Mouse (Mus musculus) kidney, postnatal 0 days (tissue): ENCODE measurements at regions not wholly inside any gene's neighbourhood (a gene's known extent, or its start where the extent isn't known, plus 50 kb on each side); places are given as distances from the start of the nearest gene placed in this dataset.

Experiments used
- ATAC-seq: fragments of 200-750 bp; cut with Nextera tagmentation; replicated peaks from 2 replicates; pipeline ENCODE4 v1.8.0; 2017; ENCODE audit warnings: low read depth, moderate number of reproducible peaks, moderate TSS enrichment, moderate library complexity; ENCODE audit not compliant: low FRiP score
- DNase-seq: peaks from one replicate; pipeline ENCODE4 v3.0.0-alpha.2; 2016; ENCODE audit warnings: low spot score
- H3K27ac ChIP-seq: fragments of 300-500 bp; sonication (generic); 2 replicates; pipeline ENCODE4 v1.5.1; 2014; ENCODE audit warnings: mild to moderate bottlenecking
- H3K27me3 ChIP-seq: fragments of 300-500 bp; sonication (generic); 2 replicates; pipeline ENCODE4 v1.6.1; 2014; ENCODE audit warnings: low read length, mixed read lengths; ENCODE audit not compliant: insufficient read depth
- H3K36me3 ChIP-seq: fragments of 300-500 bp; sonication (generic); 2 replicates; pipeline ENCODE4 v1.6.1; 2014; ENCODE audit warnings: low read length, mixed read lengths; ENCODE audit not compliant: insufficient read depth
- H3K4me1 ChIP-seq: fragments of 300-500 bp; sonication (generic); replicated peaks from 2 replicates; pipeline ENCODE4 v1.6.1; 2014; ENCODE audit warnings: antibody characterized with exemption, low read length, mixed read lengths; ENCODE audit not compliant: insufficient read depth
- H3K4me2 ChIP-seq: fragments of 300-500 bp; sonication (generic); 2 replicates; pipeline ENCODE4 v1.6.1; 2014; ENCODE audit warnings: mild to moderate bottlenecking, low read length, moderate library complexity, mixed read lengths
- H3K4me3 ChIP-seq: fragments of 300-500 bp; sonication (generic); replicated peaks from 2 replicates; pipeline ENCODE4 v1.5.1; 2014; ENCODE audit warnings: low read depth, low read length
- H3K9ac ChIP-seq: fragments of 300-500 bp; sonication (generic); 2 replicates; pipeline ENCODE4 v1.6.1; 2014; ENCODE audit warnings: low read depth, low read length
- H3K9me3 ChIP-seq: fragments of 300-500 bp; sonication (generic); replicated peaks from 2 replicates; pipeline ENCODE4 v1.6.1; 2016; ENCODE audit warnings: low read length, inconsistent platforms, mixed read lengths
- CTCF ChIP-seq: IDR thresholded peaks from 2 replicates; pipeline ENCODE4 v1.5.1; 2016; ENCODE audit warnings: antibody characterized with exemption, low read depth, mild to moderate bottlenecking, moderate library complexity
- WGBS: fragments of 180-500 bp; shearing (Covaris S2); extraction: QIAGEN DNeasy Blood & Tissue Kit; methylation state at CpG from one replicate; pipeline ENCODE4 v1.1.7; 2014; 5-methylcytosine and 5-hydroxymethylcytosine counted together

DNA sequence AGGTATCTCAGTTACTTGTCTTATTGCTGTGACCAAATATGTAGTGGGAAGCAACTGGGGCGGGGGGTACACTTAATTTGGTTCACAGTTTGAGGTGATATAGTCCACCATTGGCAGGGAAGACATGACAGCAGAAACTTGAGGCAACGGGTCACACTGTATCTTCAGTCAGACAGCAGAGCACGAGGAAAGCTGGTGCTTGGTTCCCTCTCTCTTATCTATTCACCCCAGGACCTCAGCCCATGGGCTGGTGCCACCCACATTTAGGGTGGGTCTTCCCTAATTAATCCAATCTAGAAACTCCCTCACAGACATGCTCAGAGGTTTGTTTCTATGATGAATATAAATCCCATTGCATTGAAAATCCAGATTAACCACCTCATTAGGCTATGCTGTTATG lies 56.5 kb downstream of the Otud1 start:
- Histone ChIP-seq H3K9ac (no peak overlapping the region), H3K4me1 (no peaks in the 10 kb centered on the region), H3K27me3 (no peaks in the 10 kb centered on the region), H3K4me2 (no peak overlapping the region), H3K4me3 (no peak overlapping the region), H3K36me3 (no peaks in the 10 kb centered on the region), H3K9me3 (no peaks in the 10 kb centered on the region), H3K27ac (no peak overlapping the region)
- no peak for ATAC-seq
- WGBS: 72% methylated on average over 3 of the region's 3 CpGs
- no peak for TF ChIP-seq CTCF
- DNase-seq: no peak

DNA sequence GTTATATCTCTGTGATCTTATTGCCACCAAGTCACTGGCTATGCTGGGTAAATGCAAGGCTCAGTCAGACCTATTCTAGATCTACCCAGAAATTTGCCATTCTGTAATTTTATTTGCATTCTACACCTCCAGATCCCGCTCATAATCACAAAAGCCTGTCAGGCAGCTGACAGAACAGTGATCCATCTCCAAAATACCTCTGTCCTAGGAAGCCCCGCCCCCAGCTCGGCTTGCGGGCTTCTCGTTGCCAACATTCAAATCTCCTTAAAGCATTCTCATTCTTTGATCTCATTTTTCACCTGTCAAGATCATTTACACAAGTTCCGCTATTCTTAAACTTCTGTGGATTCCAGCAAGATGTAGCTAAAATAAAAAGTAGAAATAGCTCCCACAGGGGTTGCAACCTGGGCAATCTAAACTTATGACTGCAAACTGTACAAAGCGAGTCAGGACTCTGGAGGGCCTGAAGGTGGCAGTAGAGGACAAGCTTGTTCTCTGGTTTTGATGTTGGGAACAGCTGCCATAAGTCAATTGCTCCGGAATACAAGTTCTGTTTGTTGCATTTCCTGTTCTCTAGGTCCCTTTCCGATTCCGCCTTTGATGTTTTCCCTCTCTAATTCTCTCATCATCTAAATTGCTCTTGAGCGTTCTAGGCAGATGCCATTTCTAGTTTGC lies 58.1 kb downstream of the Otud1 start:
- ATAC-seq (peak; percentile 75; the same call in 1 of the 2 replicates), DNase-seq (peak; percentile 97)
- no peaks in the 10 kb centered on the region for H3K9me3 ChIP-seq
- H3K27ac ChIP-seq: no peak overlapping the region
- 13% methylated on average over 11 of the region's 11 CpGs for WGBS
- H3K4me2 ChIP-seq: peak overlapping the region; percentile 49
- peak; percentile 95 for TF ChIP-seq CTCF
- H3K27me3 ChIP-seq: no peaks in the 10 kb centered on the region
- no peaks in the 10 kb centered on the region for H3K36me3 ChIP-seq
- no peaks in the 10 kb centered on the region for H3K4me1 ChIP-seq
- H3K9ac ChIP-seq: no peak overlapping the region
- no peak overlapping the region for H3K4me3 ChIP-seq

DNA sequence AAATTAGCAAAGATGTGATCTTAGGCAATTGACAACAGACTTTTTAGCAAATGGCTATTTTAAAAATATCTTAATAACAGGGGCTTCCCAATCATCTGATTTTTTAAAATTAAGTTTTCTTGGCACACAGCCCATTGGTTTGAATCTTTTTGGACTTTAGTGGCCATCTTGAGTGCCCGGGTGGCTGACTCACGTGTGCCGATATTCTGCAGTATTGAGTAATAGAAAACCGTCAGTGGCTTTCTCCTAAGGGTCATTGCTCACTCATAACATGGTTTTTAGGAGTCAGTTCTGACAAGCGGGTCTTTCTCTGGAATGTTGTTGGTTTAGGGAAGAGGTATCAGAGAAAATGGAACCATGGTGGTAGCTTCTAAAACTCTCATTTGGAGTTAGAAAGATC lies 58.8 kb downstream of the Otud1 start:
- ATAC-seq (no peak), DNase-seq (no peak)
- H3K9me3 ChIP-seq: no peaks in the 10 kb centered on the region
- no peaks in the 10 kb centered on the region for H3K4me1 ChIP-seq
- no peak overlapping the region for H3K4me2 ChIP-seq
- WGBS: 82% methylated on average over 5 of the region's 5 CpGs
- H3K9ac ChIP-seq: no peak overlapping the region
- TF ChIP-seq CTCF: no peak
- H3K27ac ChIP-seq: no peak overlapping the region
- H3K27me3 ChIP-seq: no peaks in the 10 kb centered on the region
- no peak overlapping the region for H3K4me3 ChIP-seq
- H3K36me3 ChIP-seq: no peaks in the 10 kb centered on the region

DNA sequence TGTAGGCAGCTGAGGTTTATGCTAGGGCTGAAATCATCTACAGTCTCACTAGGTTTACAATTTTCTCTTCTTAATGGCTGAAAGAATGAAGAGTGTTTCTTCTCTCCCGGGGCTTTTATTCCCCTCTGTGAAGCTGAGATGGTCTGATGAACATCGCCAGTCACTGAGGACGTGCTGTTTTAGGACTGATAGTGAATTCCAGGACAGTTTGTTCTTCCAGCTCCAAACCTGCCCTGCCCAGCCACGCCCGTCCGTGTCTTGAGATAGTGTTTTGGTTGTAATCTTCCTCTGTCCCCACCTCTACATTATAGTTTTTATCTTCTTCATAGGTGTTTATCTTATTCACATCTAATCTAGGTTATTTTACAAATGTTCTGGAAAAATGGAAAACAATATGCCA lies 68.5 kb downstream of the Otud1 start:
- Histone ChIP-seq H3K9ac (no peak overlapping the region), H3K4me3 (no peak overlapping the region), H3K4me1 (no peaks in the 10 kb centered on the region), H3K9me3 (no peaks in the 10 kb centered on the region), H3K36me3 (no peaks in the 10 kb centered on the region), H3K4me2 (no peak overlapping the region), H3K27me3 (no peaks in the 10 kb centered on the region), H3K27ac (no peak overlapping the region)
- no peak for TF ChIP-seq CTCF
- ATAC-seq (no peak), DNase-seq (no peak)
- 89% methylated on average over 6 of the region's 6 CpGs for WGBS

DNA sequence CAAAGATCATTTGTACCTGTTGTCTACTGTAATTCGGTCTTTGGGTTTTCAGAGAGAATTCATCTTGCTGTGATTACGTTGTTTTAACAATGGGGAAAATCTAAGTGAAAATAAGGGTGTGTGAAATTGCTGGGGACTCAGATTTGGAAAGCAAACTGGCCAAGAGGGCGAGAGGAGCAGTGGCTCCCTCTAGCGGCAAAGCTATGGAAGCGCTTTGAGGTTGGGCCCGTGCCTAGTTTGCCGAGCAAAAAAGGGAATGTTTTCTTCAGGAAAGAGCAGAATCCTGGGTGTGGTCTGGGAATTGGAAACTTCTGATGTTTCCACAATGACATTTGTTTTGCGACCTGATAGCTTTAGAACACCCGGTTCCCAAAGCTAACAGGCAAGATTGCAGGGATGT lies 69.4 kb downstream of the Otud1 start:
- ATAC-seq (no peak), DNase-seq (peak; percentile 41)
- Histone ChIP-seq H3K4me3 (no peak overlapping the region), H3K27me3 (no peaks in the 10 kb centered on the region), H3K36me3 (no peaks in the 10 kb centered on the region), H3K9me3 (no peaks in the 10 kb centered on the region), H3K27ac (no peak overlapping the region), H3K4me1 (no peaks in the 10 kb centered on the region), H3K9ac (no peak overlapping the region), H3K4me2 (no peak overlapping the region)
- TF ChIP-seq CTCF: peak; percentile 84
- WGBS: 22% methylated on average over 9 of the region's 9 CpGs

DNA sequence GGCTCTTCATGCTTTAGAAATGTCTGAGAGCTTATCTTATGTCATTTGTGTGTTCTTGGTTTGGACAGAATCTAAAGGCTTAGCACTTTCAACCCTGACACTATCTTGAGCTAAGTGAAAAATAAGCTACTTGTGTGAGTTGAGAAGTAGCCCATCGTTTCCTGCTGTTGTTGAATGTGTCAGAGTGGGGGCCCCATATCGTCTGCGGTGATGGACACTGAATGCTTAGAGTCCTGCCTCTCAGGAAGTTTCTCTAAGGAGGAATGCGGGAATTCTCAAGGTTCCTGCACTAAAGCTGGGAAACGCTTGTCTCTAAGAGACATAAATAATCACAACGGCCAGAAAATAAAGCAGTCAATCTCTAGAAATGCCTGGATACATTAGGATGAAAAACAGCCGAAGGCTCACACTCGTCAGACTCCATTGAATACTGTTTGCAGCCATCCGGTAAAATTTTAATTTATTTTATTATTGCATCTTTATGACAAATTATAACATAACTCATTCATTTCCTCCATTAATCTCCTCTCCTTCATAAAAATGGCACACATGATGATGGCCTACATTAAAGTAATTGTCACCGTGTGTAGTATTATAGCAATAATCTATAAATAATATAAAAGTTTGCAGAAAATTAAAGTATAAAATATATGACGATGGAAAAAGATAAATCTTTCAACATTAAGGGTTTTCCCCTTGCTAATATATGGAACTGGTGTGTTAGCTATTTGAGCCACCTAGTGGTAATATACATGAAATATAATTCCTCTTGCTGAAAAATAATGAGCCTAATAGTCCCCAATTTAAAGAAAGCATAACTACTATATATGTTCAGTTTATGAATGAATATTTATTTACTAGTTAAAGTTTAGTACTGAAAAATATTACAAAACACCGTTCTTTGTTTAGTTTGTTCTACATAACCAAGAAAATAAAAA lies 75.6 kb downstream of the Otud1 start:
- no peak overlapping the region for H3K27ac ChIP-seq
- H3K27me3 ChIP-seq: no peaks in the 10 kb centered on the region
- H3K4me2 ChIP-seq: no peak overlapping the region
- peak; percentile 88 for DNase-seq
- 25% methylated on average over 12 of the region's 12 CpGs for WGBS
- no peaks in the 10 kb centered on the region for H3K4me1 ChIP-seq
- ATAC-seq: peak; percentile 40; the same call in 1 of the 2 replicates
- no peaks in the 10 kb centered on the region for H3K9me3 ChIP-seq
- no peaks in the 10 kb centered on the region for H3K36me3 ChIP-seq
- peak; percentile 59 for TF ChIP-seq CTCF
- no peak overlapping the region for H3K4me3 ChIP-seq
- H3K9ac ChIP-seq: no peak overlapping the region
